Mouse (Mus musculus) gastrocnemius, adult 18-20 months (tissue): ENCODE results near the gene Gm20390. TPM values are rescaled to one million over a fixed set of nuclear protein-coding genes. Genes with fewer than 3 reads are reported as not detected.

Source experiments
- total RNA-seq, 2 experiments: library from RNA; stranded (reverse); gene quantifications; 2 replicates each; pipeline ENCODE4 v1.2.3; 2021

Gm20390 gene
- total RNA-seq, 2 experiments from 2014 or later, result 10.2 to 16.0 TPM

Other genes starting within 250 kb of the Gm20390 start
- gene Utp18, start 82.5 kb downstream of the Gm20390 start, total RNA-seq, result 1 to 10 TPM; 8.5 to 9.8 TPM
- 1 to 10 TPM; 8.8 to 9.7 TPM for gene Mbtd1, start 82.4 kb downstream of the Gm20390 start, total RNA-seq
- 100 to 1,000 TPM; 569 to 638 TPM for gene Nme2, start 12.0 kb downstream of the Gm20390 start, total RNA-seq
- 10 to 100 TPM in 1 of 2 experiments, 1 to 10 TPM in 1; 10.0 to 11.6 TPM for gene Nme1, start 228 bp upstream of the Gm20390 start, total RNA-seq
- 100 to 1,000 TPM; 134 to 170 TPM for gene Spag9, start 27.8 kb upstream of the Gm20390 start, total RNA-seq
- gene Tob1, start 243.2 kb upstream of the Gm20390 start, total RNA-seq, result 100 to 1,000 TPM; 215 to 238 TPM